Mouse (Mus musculus): ENCODE data around the gene Zfp664.

DNA sequence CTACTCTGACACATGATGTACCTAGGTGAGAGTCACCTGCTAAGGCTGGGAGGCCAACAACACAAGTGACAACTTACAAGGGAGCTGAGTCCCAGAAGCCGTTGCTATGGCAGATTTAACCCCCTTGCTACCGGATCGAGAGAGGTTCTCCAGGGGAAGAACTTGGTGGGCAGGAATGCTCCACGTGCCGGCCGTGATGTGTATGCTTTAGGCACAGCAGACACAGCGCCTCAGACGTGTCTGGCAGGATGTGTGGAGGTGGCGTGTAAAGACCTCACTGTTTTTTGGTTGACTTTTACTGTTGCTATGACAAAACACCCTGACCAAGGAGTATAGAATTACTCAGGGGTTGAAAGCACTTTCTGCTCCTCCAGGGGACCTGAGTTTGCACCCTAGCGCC is 81.9 kb downstream of the Zfp664 start:
- no peak for TF ChIP-seq TAL1 (IDR thresholded peaks at IDR 0.05; ENCODE audit: low read length)
- TF ChIP-seq GATA1 (IDR thresholded peaks at IDR 0.05; ENCODE audit: low read length): no peak
